Mouse (Mus musculus) lung, postnatal 0 days (tissue): ENCODE data around the gene 4931408C20Rik. TPM values are rescaled to one million over a fixed set of nuclear protein-coding genes. Genes with fewer than 3 reads are reported as not detected.

Experiments used
- ATAC-seq: fragments of 200-750 bp; cut with Nextera tagmentation; 2 replicates; pipeline ENCODE4 v1.8.0; 2017; ENCODE audit warnings: moderate library complexity
- DNase-seq: peaks from one replicate; pipeline ENCODE4 v3.0.0-alpha.2; 2016; ENCODE audit warnings: low spot score
- H3K27ac ChIP-seq: fragments of 300-500 bp; sonication (generic); 2 replicates; pipeline ENCODE4 v1.5.1; 2014; ENCODE audit warnings: antibody characterized with exemption, mild to moderate bottlenecking, low read length, mixed read lengths
- H3K27me3 ChIP-seq: fragments of 300-500 bp; sonication (generic); replicated peaks from 2 replicates; pipeline ENCODE4 v1.6.1; 2014; ENCODE audit warnings: low read length, mixed read lengths; ENCODE audit not compliant: insufficient read depth
- H3K36me3 ChIP-seq: fragments of 300-500 bp; sonication (generic); 2 replicates; pipeline ENCODE4 v1.6.1; 2014; ENCODE audit warnings: low read length, mixed read lengths; ENCODE audit not compliant: insufficient read depth
- H3K4me1 ChIP-seq: fragments of 300-500 bp; sonication (generic); 2 replicates; pipeline ENCODE4 v1.6.1; 2014; ENCODE audit warnings: antibody characterized with exemption, low read depth, low read length, mixed read lengths; ENCODE audit not compliant: insufficient read depth
- H3K4me2 ChIP-seq: fragments of 300-500 bp; sonication (generic); replicated peaks from 2 replicates; pipeline ENCODE4 v1.6.1; 2014; ENCODE audit warnings: low read depth, mild to moderate bottlenecking, low read length, moderate library complexity, mixed read lengths
- H3K4me3 ChIP-seq: fragments of 300-500 bp; sonication (generic); 2 replicates; pipeline ENCODE4 v1.5.1; 2014; ENCODE audit warnings: low read depth, low read length
- H3K9ac ChIP-seq: fragments of 300-500 bp; sonication (generic); replicated peaks from 2 replicates; pipeline ENCODE4 v1.6.1; 2014; ENCODE audit warnings: low read depth, mild to moderate bottlenecking
- H3K9me3 ChIP-seq: fragments of 300-500 bp; sonication (generic); 2 replicates; pipeline ENCODE4 v1.6.1; 2016; ENCODE audit warnings: low read length, mixed read lengths
- CTCF ChIP-seq: IDR thresholded peaks from 2 replicates; pipeline ENCODE4 v1.5.1; 2016; ENCODE audit warnings: antibody characterized with exemption, mild to moderate bottlenecking
- EP300 ChIP-seq: IDR thresholded peaks from 2 replicates; pipeline ENCODE4 v1.6.1; 2016; ENCODE audit warnings: antibody characterized with exemption, mild to moderate bottlenecking, control low read depth
- WGBS: fragments of 180-500 bp; shearing (Covaris S2); extraction: QIAGEN DNeasy Blood & Tissue Kit; methylation state at CpG from one replicate; pipeline ENCODE4 v1.1.7; 2014; 5-methylcytosine and 5-hydroxymethylcytosine counted together
- polyA plus RNA-seq: library from polyadenylated mRNA; unstranded; fragments of >200 nt; fragmentation: Nextera tagmentation; extraction: Ambion mirVana; gene quantifications from 2 replicates; pipeline ENCODE4 v1.2.1, GENCODE M21; 2015

Gene 4931408C20Rik
- not detected in 2 replicates for polyA plus RNA-seq

GRCm38 (mm10) chr1:26686842-26687760, at the start of gene 4931408C20Rik:
TSS of gene 4931408C20Rik (minus strand) at chr1:26687460.
- ATAC-seq, result peak; percentile 63
- Histone ChIP-seq H3K9me3 (no peaks in the 10 kb centered on the region), H3K9ac (no peak within 1 kb of the TSS)

GRCm38 (mm10) chr1:26687926-26688325, 666 bp upstream of the 4931408C20Rik start:
- no peaks in the 10 kb centered on the region for H3K4me1 ChIP-seq
- TF ChIP-seq EP300, result no peak
- no peak for TF ChIP-seq CTCF

More at GRCm38 (mm10) chr1:26686842-26687760, at the start of gene 4931408C20Rik:
- no peak within 1 kb of the TSS for H3K4me2 ChIP-seq
- 23% methylated on average over 1 of the region's 1 CpGs for WGBS
- no peak within 1 kb of the TSS for H3K27ac ChIP-seq
- no peaks in the 10 kb centered on the region for H3K27me3 ChIP-seq
- TF ChIP-seq CTCF (no peak), EP300 (no peak)
- H3K4me3 ChIP-seq, result no peak within 1 kb of the TSS
- DNase-seq, result peak; percentile 46
- no peaks in the 10 kb centered on the region for H3K4me1 ChIP-seq
- H3K36me3 ChIP-seq, result no peaks in the 10 kb centered on the region

GRCm38 (mm10) chr1:26685952-26686693, 1.1 kb downstream of the 4931408C20Rik start:
- Histone ChIP-seq H3K27me3 (no peaks in the 10 kb centered on the region), H3K4me1 (no peaks in the 10 kb centered on the region), H3K4me2 (no peak overlapping the region), H3K9ac (no peak overlapping the region), H3K36me3 (no peaks in the 10 kb centered on the region), H3K27ac (no peak overlapping the region), H3K4me3 (no peak overlapping the region), H3K9me3 (no peaks in the 10 kb centered on the region)
- DNase-seq (peak; percentile 15), ATAC-seq (peak; percentile 16; the same call in 1 of the 2 replicates)
- TF ChIP-seq EP300, result no peak
- TF ChIP-seq CTCF, result no peak

More at GRCm38 (mm10) chr1:26687926-26688325, 666 bp upstream of the 4931408C20Rik start:
- peak; percentile 51 for ATAC-seq
- no peaks in the 10 kb centered on the region for H3K36me3 ChIP-seq
- no peak overlapping the region for H3K4me2 ChIP-seq
- no peak overlapping the region for H3K9ac ChIP-seq
- no peaks in the 10 kb centered on the region for H3K27me3 ChIP-seq
- no peak overlapping the region for H3K27ac ChIP-seq
- peak; percentile 17 for DNase-seq
- WGBS, result 39% methylated on average over 1 of the region's 1 CpGs
- H3K4me3 ChIP-seq, result no peak overlapping the region
- no peaks in the 10 kb centered on the region for H3K9me3 ChIP-seq

- H3K4me1 ChIP-seq, result no peaks in the 10 kb centered on the region
- ATAC-seq (no peak), DNase-seq (no peak)
- no peak overlapping the region for H3K4me2 ChIP-seq
- H3K27me3 ChIP-seq, result no peaks in the 10 kb centered on the region
- TF ChIP-seq CTCF (no peak), EP300 (no peak)
- no peaks in the 10 kb centered on the region for H3K36me3 ChIP-seq
- no peak overlapping the region for H3K27ac ChIP-seq
- 67% methylated on average over 3 of the region's 3 CpGs for WGBS
- H3K9me3 ChIP-seq, result no peaks in the 10 kb centered on the region
- no peak overlapping the region for H3K9ac ChIP-seq
- no peak overlapping the region for H3K4me3 ChIP-seq
Observed at GRCm38 (mm10) chr1:26685383-26685782, 1.9 kb downstream of the 4931408C20Rik start.

GRCm38 (mm10) chr1:26649704-26650388, 37.4 kb downstream of the 4931408C20Rik start:
- ATAC-seq (no peak), DNase-seq (no peak)
- no peaks in the 10 kb centered on the region for H3K36me3 ChIP-seq
- H3K27ac ChIP-seq, result no peak overlapping the region
- no peaks in the 10 kb centered on the region for H3K9me3 ChIP-seq
- no peak overlapping the region for H3K4me2 ChIP-seq
- no peaks in the 10 kb centered on the region for H3K4me1 ChIP-seq
- no peaks in the 10 kb centered on the region for H3K27me3 ChIP-seq
- no peak overlapping the region for H3K9ac ChIP-seq
- H3K4me3 ChIP-seq, result no peak overlapping the region
- 36% methylated on average over 1 of the region's 1 CpGs for WGBS
- TF ChIP-seq CTCF (no peak), EP300 (no peak)

GRCm38 (mm10) chr1:26636051-26636450, 51.2 kb downstream of the 4931408C20Rik start:
- Histone ChIP-seq H3K4me1 (no peaks in the 10 kb centered on the region), H3K4me3 (no peak overlapping the region), H3K9me3 (no peaks in the 10 kb centered on the region), H3K27me3 (no peaks in the 10 kb centered on the region), H3K36me3 (no peaks in the 10 kb centered on the region), H3K4me2 (no peak overlapping the region), H3K27ac (no peak overlapping the region), H3K9ac (no peak overlapping the region)
- WGBS, result 82% methylated on average over 5 of the region's 5 CpGs
- ATAC-seq, result no peak
- DNase-seq, result no peak
- TF ChIP-seq EP300 (no peak), CTCF (no peak)
